Comparison of ENCODE assay signal across 26 mouse cellular contexts in genomic region chr1:72793230-72793629, GRCm38 (mm10). TPM values are rescaled to one million over a fixed set of nuclear protein-coding genes. Genes with fewer than 3 reads are reported as not detected.
DNase-seq lines count a peak whose midpoint lies in the region; ATAC-seq and TF ChIP-seq lines count a peak whose summit lies in the region.
"Had no signal": no experiment of that assay in that cellular context is flagged by ENCODE, and none has a peak within 500 bp of the region (broad histone marks: within the 10 kb centered on the region; RNA-seq: fewer than 3 reads in every experiment).

No protein-coding gene starts in this region.

- no peak overlapping the region for H3K4me2 ChIP-seq in forebrain, embryonic 11.5 days (ENCODE audit: low read depth, low read length, severe bottlenecking)
- H3K4me2 ChIP-seq: embryonic facial prominence, embryonic 13.5 days; embryonic facial prominence, embryonic 15.5 days; forebrain, embryonic 12.5 days had no signal

- H3K9me3 ChIP-seq in forebrain, embryonic 10.5 days, result peaks cover 7% of the 10 kb centered on the region
- H3K9me3 ChIP-seq in forebrain, embryonic 11.5 days (ENCODE audit: control insufficient read depth, low read length), result no peaks in the 10 kb centered on the region
- H3K9me3 ChIP-seq in ES-E14 (ENCODE audit: control insufficient read depth, insufficient read depth, low read depth, low read length), result no peaks in the 10 kb centered on the region
- H3K9me3 ChIP-seq: embryonic facial prominence, embryonic 13.5 days; embryonic facial prominence, embryonic 15.5 days; forebrain, embryonic 12.5 days had no signal

- no peaks in the 10 kb centered on the region for H3K36me3 ChIP-seq in forebrain, embryonic 10.5 days (replicated peaks)
- no peaks in the 10 kb centered on the region for H3K36me3 ChIP-seq in forebrain, embryonic 11.5 days (ENCODE audit: control insufficient read depth, insufficient read depth, low read length)
- no peaks in the 10 kb centered on the region for H3K36me3 ChIP-seq in ES-E14 (ENCODE audit: control insufficient read depth, insufficient read depth, low read length, poor library complexity, severe bottlenecking)
- H3K36me3 ChIP-seq: embryonic facial prominence, embryonic 13.5 days; embryonic facial prominence, embryonic 15.5 days; forebrain, embryonic 12.5 days had no signal

- H3K9ac ChIP-seq in forebrain, embryonic 11.5 days (ENCODE audit: low read length), result no peak overlapping the region
- no peak overlapping the region for H3K9ac ChIP-seq in ES-E14 (ENCODE audit: insufficient read depth, low read depth, low read length, poor library complexity, severe bottlenecking)
- H3K9ac ChIP-seq: embryonic facial prominence, embryonic 13.5 days; embryonic facial prominence, embryonic 15.5 days; forebrain, embryonic 12.5 days had no signal

- H3K4me3 ChIP-seq in forebrain, embryonic 10.5 days, result no peak overlapping the region
- no peak overlapping the region for H3K4me3 ChIP-seq in forebrain, embryonic 11.5 days (ENCODE audit: low read depth, low read length)
- H3K4me3 ChIP-seq in ES-E14 (ENCODE audit: insufficient read depth in 1 of 2, low read depth in 1 of 2, low read length in 2 of 2, poor library complexity in 1 of 2, severe bottlenecking in 1 of 2), result no peak overlapping the region
- H3K4me3 ChIP-seq: embryonic facial prominence, embryonic 13.5 days; embryonic facial prominence, embryonic 15.5 days; erythroblast, embryonic 14.5 days; forebrain, embryonic 12.5 days had no signal

- peak overlapping the region; percentile 17; the same call in 1 of the 2 replicates for H3K27ac ChIP-seq in forebrain, embryonic 10.5 days
- H3K27ac ChIP-seq in forebrain, embryonic 11.5 days (ENCODE audit: low read depth, low read length), result no peak overlapping the region
- H3K27ac ChIP-seq in ES-E14 (ENCODE audit: insufficient read depth, low read depth, low read length, poor library complexity, severe bottlenecking), result peak overlapping the region; percentile 60; the same call in 1 of the 2 replicates
- H3K27ac ChIP-seq: embryonic facial prominence, embryonic 13.5 days; embryonic facial prominence, embryonic 15.5 days had no signal

- in situ Hi-C loops in ES-E14 (cut with MboI; ENCODE audit: low sequenced_read_pairs in 2 of 2, unreplicated experiment in 2 of 2), result no loop called here

- H3K27me3 ChIP-seq in forebrain, embryonic 10.5 days (ENCODE audit: poor library complexity, severe bottlenecking), result no peaks in the 10 kb centered on the region
- no peaks in the 10 kb centered on the region for H3K27me3 ChIP-seq in forebrain, embryonic 11.5 days (ENCODE audit: control insufficient read depth, insufficient read depth, low read length)
- H3K27me3 ChIP-seq: CH12.LX; embryonic facial prominence, embryonic 13.5 days; embryonic facial prominence, embryonic 15.5 days; forebrain, embryonic 12.5 days had no signal

- peaks cover 30% of the 10 kb centered on the region for H3K4me1 ChIP-seq in forebrain, embryonic 10.5 days
- H3K4me1 ChIP-seq in forebrain, embryonic 11.5 days (replicated peaks; ENCODE audit: control insufficient read depth, insufficient read depth, low read length), result no peaks in the 10 kb centered on the region
- peaks cover 12 to 14% of the 10 kb centered on the region in 2 experiments for H3K4me1 ChIP-seq in ES-E14 (ENCODE audit: control insufficient read depth in 2 of 2, insufficient read depth in 2 of 2, low read length in 2 of 2, poor library complexity in 1 of 2)

- DNase-seq in forebrain, embryonic 10.5 days (ENCODE audit: extremely low spot score, low spot score), result no peak
- DNase-seq in forebrain, embryonic 11.5 days (ENCODE audit: low spot score), result no peak
- peak; percentile 96 for DNase-seq in ES-E14 (ENCODE audit: low read depth, low spot score)
- DNase-seq in ZHBTc4 (ENCODE audit: low read depth, low spot score), result peak; percentile 96
- no peak for DNase-seq in cerebellum, postnatal 36 days
- no peak for DNase-seq in cerebellum, adult 11 months
- DNase-seq: adrenal gland, adult 2 months; adrenal gland, postnatal 10 days; adrenal gland, postnatal 25 days; B cell, adult 2 months; cerebellum, adult 11-12 months; cerebellum, adult 2 months; cerebellum, adult 9-10 months; cerebellum, postnatal 10 days; cerebellum, postnatal 25 days; embryo, embryonic 11 days had no signal

- no peak for ATAC-seq in forebrain, embryonic 11.5 days (replicated peaks; ENCODE audit: low FRiP score)
- ATAC-seq: CD4-positive, CD25-positive, alpha-beta regulatory T cell, adult 4 months; forebrain, embryonic 14.5 days; forebrain, embryonic 16.5 days had no signal

TF ChIP-seq in ES-E14, 5 proteins besides CTCF, POLR2A, EP300 and RAD21:
- TF ChIP-seq CHD2 (IDR thresholded peaks at IDR 0.05; ENCODE audit: low read depth, low read length) (peak; percentile 88; the same call in 1 of the 2 replicates), ZNF384 (IDR thresholded peaks at IDR 0.05; ENCODE audit: low read depth, low read length) (peak; percentile 72), MAFK (IDR thresholded peaks at IDR 0.05; ENCODE audit: insufficient read depth, low read depth, low read length) (0 out of 2 replicates have a peak, but pooled peaks have one; percentile 3), HCFC1 (IDR thresholded peaks at IDR 0.05; ENCODE audit: borderline replicate concordance, insufficient read depth, low read length) (no peak), ZC3H11A (IDR thresholded peaks at IDR 0.05; ENCODE audit: borderline replicate concordance, low read depth, low read length) (no peak)

RNA-seq across cellular contexts. Expression of gene Igfbp2, which starts 31.1 kb away (rescaled TPM):
- 742 and 777 TPM in 2 replicates for polyA plus RNA-seq in forebrain, embryonic 10.5 days (2016; fragmentation: Nextera tagmentation; extraction: Ambion mirVana)
- polyA plus RNA-seq in forebrain, embryonic 11.5 days (2014; fragmentation: Nextera tagmentation; extraction: Ambion mirVana), result 708 and 809 TPM in 2 replicates
- 1,066 and 2,076 TPM in 2 replicates for total RNA-seq in ES-E14 (2012; rRNA removed)
- total RNA-seq: common myeloid progenitor, adult 5-6 weeks; MEL had no signal
- polyA plus RNA-seq: CD4-positive, CD25-positive, alpha-beta regulatory T cell, adult 4 months had no signal

Comparison
In these comparisons a context has a peak if more than half of its experiments do, and no peak if none do; other contexts are left out.
1. DNase-seq: peak in ES-E14 (single experiment) and ZHBTc4 (single experiment); none in forebrain, embryonic 10.5 days (single experiment), forebrain, embryonic 11.5 days (single experiment), cerebellum, postnatal 36 days (0 of 2) and cerebellum, adult 11 months (single experiment).